Mouse (Mus musculus) hindbrain, embryonic 12.5 days (tissue): Measurements from ENCODE around the gene Zfp871. TPM values are rescaled to one million over a fixed set of nuclear protein-coding genes. Genes with fewer than 3 reads are reported as not detected.
"Not testable (repeated sequence)": the region's sequence is repeated elsewhere in the genome, so short reads cannot be mapped to it uniquely, and the experiment has no call there.

Source experiments
- ATAC-seq: fragments of 200-750 bp; cut with Nextera tagmentation; 2 replicates; pipeline ENCODE4 v1.8.0; 2017; ENCODE audit warnings: moderate TSS enrichment; ENCODE audit not compliant: low FRiP score
- H3K27ac ChIP-seq: fragments of 300-500 bp; sonication (generic); 2 replicates; pipeline ENCODE4 v1.5.1; 2016; ENCODE audit warnings: mild to moderate bottlenecking
- H3K27me3 ChIP-seq: fragments of 300-500 bp; sonication (generic); 2 replicates; pipeline ENCODE4 v1.6.1; 2016; ENCODE audit warnings: mild to moderate bottlenecking
- H3K36me3 ChIP-seq: fragments of 300-500 bp; sonication (generic); 2 replicates; pipeline ENCODE4 v1.6.1; 2016; ENCODE audit warnings: mild to moderate bottlenecking
- H3K4me1 ChIP-seq: fragments of 300-500 bp; sonication (generic); 2 replicates; pipeline ENCODE4 v1.6.1; 2016
- H3K4me2 ChIP-seq: fragments of 300-500 bp; sonication (generic); replicated peaks from 2 replicates; pipeline ENCODE4 v1.6.1; 2016; ENCODE audit warnings: mild to moderate bottlenecking
- H3K4me3 ChIP-seq: fragments of 300-500 bp; sonication (generic); 2 replicates; pipeline ENCODE4 v1.5.1; 2016; ENCODE audit warnings: mild to moderate bottlenecking
- H3K9ac ChIP-seq: fragments of 300-500 bp; sonication (generic); 2 replicates; pipeline ENCODE4 v1.6.1; 2016; ENCODE audit warnings: mild to moderate bottlenecking, moderate library complexity
- H3K9me3 ChIP-seq: fragments of 300-500 bp; sonication (generic); replicated peaks from 2 replicates; pipeline ENCODE4 v1.6.1; 2016; ENCODE audit warnings: mild to moderate bottlenecking
- WGBS: fragments of 180-500 bp; shearing (Covaris S2); methylation state at CpG from one replicate; pipeline ENCODE4 v1.1.7; 2016; 5-methylcytosine and 5-hydroxymethylcytosine counted together
- polyA plus RNA-seq: library from polyadenylated mRNA; unstranded; fragments of >200 nt; fragmentation: Nextera tagmentation; extraction: Ambion mirVana; gene quantifications from 2 replicates; pipeline ENCODE4 v1.2.1, GENCODE M21; 2016

Gene Zfp871
- polyA plus RNA-seq, 1 experiment from 2014 or later: 49.9 TPM

DNA sequence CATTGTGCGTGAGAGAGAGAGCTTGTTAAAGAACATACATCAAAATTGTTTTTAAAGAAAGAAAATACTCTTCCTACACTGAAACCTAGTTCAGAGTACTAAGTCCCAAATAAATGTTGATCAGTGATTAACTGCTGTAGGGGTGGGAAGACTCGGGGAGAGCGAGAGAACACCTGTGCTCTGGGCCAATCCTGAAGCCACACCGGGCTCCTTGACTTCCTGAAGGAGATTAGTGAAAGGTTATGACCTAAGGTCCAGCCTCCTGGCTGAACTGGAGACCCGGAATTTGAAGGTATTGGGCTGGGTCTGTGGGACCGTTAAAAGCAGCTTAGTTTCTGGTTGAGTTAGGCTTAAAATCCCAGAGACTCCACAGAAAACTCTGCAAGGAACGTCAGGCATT lies 65.3 kb downstream of the Zfp871 start:
- no peak for ATAC-seq
- Histone ChIP-seq H3K27ac (no peak overlapping the region), H3K4me1 (no peaks in the 10 kb centered on the region), H3K9ac (no peak overlapping the region), H3K9me3 (0 out of 2 replicates have a peak, but pooled peaks cover 6% of the 10 kb centered on the region), H3K4me3 (no peak overlapping the region), H3K27me3 (no peaks in the 10 kb centered on the region), H3K4me2 (no peak overlapping the region), H3K36me3 (no peaks in the 10 kb centered on the region)
- WGBS: 87% methylated on average over 7 of the region's 7 CpGs

DNA sequence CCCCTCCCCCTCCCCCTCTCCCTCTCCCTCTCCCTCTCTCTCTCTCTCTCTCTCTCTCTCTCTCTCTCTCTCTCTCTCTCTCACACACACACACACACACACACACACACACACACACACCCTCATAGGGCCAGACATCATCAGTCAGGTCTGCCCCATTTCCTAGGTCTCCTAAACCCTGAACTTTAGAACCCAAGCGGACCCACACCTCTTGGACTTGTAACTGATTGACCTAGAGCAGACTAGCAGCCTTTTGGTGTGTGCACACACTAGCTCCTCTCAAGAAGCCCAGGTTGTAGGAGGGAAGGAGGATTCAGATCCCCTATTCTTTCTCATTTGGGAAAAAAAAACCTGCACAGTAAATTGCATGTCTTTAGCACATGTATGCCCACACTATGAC lies 65.9 kb downstream of the Zfp871 start:
- not testable (repeated sequence) for ATAC-seq, H3K4me3 ChIP-seq, H3K9ac ChIP-seq, H3K9me3 ChIP-seq, H3K27ac ChIP-seq, H3K27me3 ChIP-seq, H3K4me1 ChIP-seq, H3K4me2 ChIP-seq, H3K36me3 ChIP-seq
- WGBS: 84% methylated on average over 1 of the region's 1 CpGs

Other genes starting within 250 kb of the Zfp871 start
- gene Cyp4f37, start 167.0 kb downstream of the Zfp871 start, polyA plus RNA-seq: not detected in 2 replicates
- not detected in 2 replicates for gene Cyp4f40, start 129.4 kb downstream of the Zfp871 start, polyA plus RNA-seq
- gene Cyp4f15, start 102.7 kb downstream of the Zfp871 start, polyA plus RNA-seq: 0.53 and 0.99 TPM in 2 replicates
- 42.9 and 46.4 TPM in 2 replicates for gene Zfp811, start 21.6 kb upstream of the Zfp871 start, polyA plus RNA-seq
- gene Zfp799, start 42.0 kb upstream of the Zfp871 start, polyA plus RNA-seq: 18.4 and 18.7 TPM in 2 replicates
- gene Zfp870, start 103.4 kb upstream of the Zfp871 start, polyA plus RNA-seq: 6.9 and 9.4 TPM in 2 replicates
- gene Cyp4f14, start 129.1 kb upstream of the Zfp871 start, polyA plus RNA-seq: not detected in 2 replicates
- gene Cyp4f13, start 159.1 kb upstream of the Zfp871 start, polyA plus RNA-seq: 8.1 and 10.2 TPM in 2 replicates
- gene Zfp472, start 177.5 kb upstream of the Zfp871 start, polyA plus RNA-seq: 7.9 and 8.9 TPM in 2 replicates
- 17.9 and 20.3 TPM in 2 replicates for gene Zfp952, start 204.8 kb upstream of the Zfp871 start, polyA plus RNA-seq
- gene Zfp763, start 245.1 kb upstream of the Zfp871 start, polyA plus RNA-seq: 22.6 and 25.4 TPM in 2 replicates